Comparison of ENCODE assay signal across 8 mouse cellular contexts in the genomic region with DNA sequence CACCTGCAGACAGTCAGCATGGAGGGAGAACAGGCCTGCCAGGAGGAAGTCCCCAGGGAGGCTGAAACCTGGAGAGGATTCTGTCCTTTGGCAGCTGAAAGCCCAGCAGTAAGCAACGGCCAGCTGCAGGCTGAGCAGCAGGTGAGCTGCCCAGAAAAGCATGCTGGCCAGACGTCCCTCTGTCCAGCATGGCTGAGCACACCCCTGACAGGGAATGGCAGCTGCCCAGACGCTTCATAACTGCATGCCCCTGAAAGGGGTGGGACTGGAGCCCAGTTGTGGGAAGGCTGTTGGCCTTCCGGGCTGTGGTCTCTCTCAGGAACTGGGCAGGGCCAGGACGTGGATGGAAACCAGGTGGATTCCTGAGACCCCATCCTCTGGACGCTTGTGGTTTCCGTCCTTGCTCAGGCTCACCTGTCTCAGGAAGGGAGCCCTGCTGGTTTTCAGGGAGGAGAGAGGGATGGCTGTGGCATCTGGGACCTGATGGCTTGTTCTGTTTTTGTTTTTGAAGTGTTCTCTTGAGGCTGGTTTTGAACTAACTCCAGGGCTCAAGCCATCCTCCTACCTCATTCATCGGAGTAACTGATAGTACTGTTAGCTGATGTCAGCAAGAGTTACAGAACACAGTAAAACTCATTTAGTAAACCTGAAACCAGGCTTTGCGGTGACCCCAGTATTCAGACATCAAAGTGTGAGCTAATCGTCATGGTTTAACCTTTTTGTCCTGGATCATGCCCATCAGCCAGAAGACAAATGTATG. TPM values are rescaled to one million over a fixed set of nuclear protein-coding genes. Genes with fewer than 3 reads are reported as not detected.
A peak's percentile ranks its signal among the peaks of the same experiment; 100 is the strongest.
DNase-seq lines count a peak whose midpoint lies in the region; ATAC-seq and TF ChIP-seq lines count a peak whose summit lies in the region.

A gene (minus strand): TSS at position 344 of the 760 bp plus-strand sequence.

- peaks cover 14% of the 10 kb centered on the region for H3K4me1 ChIP-seq in kidney, embryonic 14.5 days (ENCODE audit: control insufficient read depth, insufficient read depth, low read length)
- peaks cover 39% of the 10 kb centered on the region for H3K4me1 ChIP-seq in G1E (ENCODE audit: insufficient read depth, low read depth, low read length)
- peaks cover 11% of the 10 kb centered on the region for H3K4me1 ChIP-seq in liver, postnatal 0 days (ENCODE audit: insufficient read depth)

- H3K27ac ChIP-seq in kidney, embryonic 14.5 days (ENCODE audit: low read depth, low read length) = no peak within 1 kb of the TSS
- peak within 1 kb of the TSS; percentile 52 for H3K27ac ChIP-seq in liver, postnatal 0 days (ENCODE audit: low read depth)

- peak; percentile 43; the same call in 1 of the 2 replicates for ATAC-seq in kidney, embryonic 14.5 days (ENCODE audit: low FRiP score, low TSS enrichment)
- ATAC-seq in G1E (ENCODE audit: extremely low read depth, insufficient number of reproducible peaks, low FRiP score, poor library complexity, severe bottlenecking) = no peak; the same call in 1 of the 2 replicates
- ATAC-seq in liver, postnatal 0 days = no peak

- H3K4me3 ChIP-seq in kidney, embryonic 14.5 days (ENCODE audit: low read length) = peak within 1 kb of the TSS; percentile 100
- peak within 1 kb of the TSS; percentile 97 for H3K4me3 ChIP-seq in G1E (ENCODE audit: low read depth, low read length)
- peak within 1 kb of the TSS; percentile 91 for H3K4me3 ChIP-seq in liver, postnatal 0 days (ENCODE audit: low read depth, low read length)

- peaks cover 24% of the 10 kb centered on the region for H3K36me3 ChIP-seq in kidney, embryonic 14.5 days (ENCODE audit: control insufficient read depth, insufficient read depth, low read length)
- peaks cover 30% of the 10 kb centered on the region for H3K36me3 ChIP-seq in G1E (replicated peaks)
- H3K36me3 ChIP-seq in liver, postnatal 0 days (replicated peaks; ENCODE audit: insufficient read depth, low read length) = peaks cover 23% of the 10 kb centered on the region

- no peaks in the 10 kb centered on the region for H3K27me3 ChIP-seq in kidney, embryonic 14.5 days (ENCODE audit: control insufficient read depth, insufficient read depth, low read length)
- H3K27me3 ChIP-seq in G1E (ENCODE audit: insufficient read depth, low read length) = peaks cover 22% of the 10 kb centered on the region
- H3K27me3 ChIP-seq in liver, postnatal 0 days (ENCODE audit: insufficient read depth, low read length) = no peaks in the 10 kb centered on the region

- TF ChIP-seq CTCF in G1E (IDR thresholded peaks at IDR 0.05; ENCODE audit: low read depth, low read length) = no peak
- no peak for TF ChIP-seq CTCF in liver, postnatal 0 days (IDR thresholded peaks at IDR 0.05; ENCODE audit: low read depth)

- H3K9ac ChIP-seq in kidney, embryonic 14.5 days (ENCODE audit: low read depth, low read length) = peak within 1 kb of the TSS; percentile 93
- H3K9ac ChIP-seq in liver, postnatal 0 days (replicated peaks) = peak within 1 kb of the TSS; percentile 90

- DNase-seq in kidney, adult 8-10 months = no peak
- DNase-seq in G1E (ENCODE audit: low spot score) = no peak
- peak; percentile 46 for DNase-seq in gastrocnemius, postnatal 25 days
- DNase-seq in liver, postnatal 0 days = no peak
- no peak for DNase-seq in thymus, postnatal 10 days (ENCODE audit: low spot score in 2 of 2)
- DNase-seq in urinary bladder, postnatal 4 days (ENCODE audit: low spot score in 2 of 2) = no peak
- DNase-seq in cerebellum, adult 18-20 months = no peak

- WGBS in kidney, embryonic 14.5 days = 45% methylated on average over 10 of the region's 10 CpGs
- WGBS in liver, postnatal 0 days (ENCODE audit: insufficient replicate concordance) = 46% methylated on average over 10 of the region's 10 CpGs

- H3K9me3 ChIP-seq in kidney, embryonic 14.5 days (ENCODE audit: control insufficient read depth, low read length) = no peaks in the 10 kb centered on the region
- no peaks in the 10 kb centered on the region for H3K9me3 ChIP-seq in G1E (replicated peaks)
- H3K9me3 ChIP-seq in liver, postnatal 0 days (ENCODE audit: low read length) = no peaks in the 10 kb centered on the region

- no peak for TF ChIP-seq EP300 in liver, postnatal 0 days (IDR thresholded peaks at IDR 0.05; ENCODE audit: low read depth)

- peak within 1 kb of the TSS; percentile 92 for H3K4me2 ChIP-seq in kidney, embryonic 14.5 days (replicated peaks; ENCODE audit: low read depth, low read length)
- peak within 1 kb of the TSS; percentile 100 for H3K4me2 ChIP-seq in liver, postnatal 0 days (ENCODE audit: low read depth, low read length)

RNA-seq across cellular contexts. Expression of the gene that starts here (rescaled TPM):
- 0.39 and 0.77 TPM in 2 replicates for polyA plus RNA-seq in kidney, embryonic 14.5 days (2014; fragmentation: Nextera tagmentation; extraction: Ambion mirVana)
- 0.24 TPM in 1 of 2 replicates, not detected in the other for total RNA-seq in G1E (2014; fragmentation: Nextera tagmentation)
- total RNA-seq in G1E (2017) = 0.06 and 0.27 TPM in 2 replicates
- polyA plus RNA-seq in G1E (2012) = 0.02 and 0.04 TPM in 2 replicates
- total RNA-seq in gastrocnemius, postnatal 25 days (2021) = under 1 TPM; 0.84 to 0.86 TPM
- 0.07 TPM in 2 replicates for polyA plus RNA-seq in liver, postnatal 0 days (2015; fragmentation: Nextera tagmentation; extraction: Ambion mirVana)

Comparison
In these comparisons a context has a peak if more than half of its experiments do, and no peak if none do; other contexts are left out.
1. Peak in ATAC-seq, H3K4me3 ChIP-seq, H3K9ac ChIP-seq and H3K4me2 ChIP-seq in kidney, embryonic 14.5 days; RNA of the gene not detected or under 1 TPM.
2. Peak in DNase-seq in gastrocnemius, postnatal 25 days; RNA of the gene not detected or under 1 TPM.